Mouse (Mus musculus) testis, adult 2 months (tissue): Measurements from ENCODE around the gene Ankrd54. TPM values are rescaled to one million over a fixed set of nuclear protein-coding genes. Genes with fewer than 3 reads are reported as not detected.

Source experiments
- H3K27ac ChIP-seq: fragments of 200-500 bp; 2 replicates; pipeline ENCODE4 v1.5.1; 2012; ENCODE audit warnings: low read depth, low read length; ENCODE audit not compliant: control insufficient read depth, insufficient read depth
- H3K27me3 ChIP-seq: fragments of 200-500 bp; 2 replicates; pipeline ENCODE4 v1.6.1; 2012; ENCODE audit warnings: mild to moderate bottlenecking, low read length, moderate library complexity; ENCODE audit not compliant: control insufficient read depth, insufficient read depth
- H3K36me3 ChIP-seq: fragments of 200-500 bp; 2 replicates; pipeline ENCODE4 v1.6.1; 2012; ENCODE audit warnings: mild to moderate bottlenecking, low read length; ENCODE audit not compliant: control insufficient read depth, insufficient read depth
- H3K4me1 ChIP-seq: fragments of 200-500 bp; 2 replicates; pipeline ENCODE4 v1.6.1; 2012; ENCODE audit warnings: low read length; ENCODE audit not compliant: control insufficient read depth, insufficient read depth
- H3K4me3 ChIP-seq: fragments of 200-500 bp; 2 replicates; pipeline ENCODE4 v1.5.1; 2012; ENCODE audit warnings: low read depth, mild to moderate bottlenecking, low read length, moderate library complexity, mixed read lengths; ENCODE audit not compliant: control insufficient read depth
- CTCF ChIP-seq: fragments of 200-500 bp; IDR thresholded peaks from 2 replicates; pipeline ENCODE4 v1.5.1; 2012; ENCODE audit warnings: low read depth, mild to moderate bottlenecking, inconsistent platforms, low read length, moderate library complexity; ENCODE audit not compliant: control insufficient read depth, insufficient read depth, insufficient replicate concordance
- POLR2A ChIP-seq: fragments of 200-500 bp; IDR thresholded peaks from 2 replicates; pipeline ENCODE4 v1.6.1; 2012; ENCODE audit warnings: low read depth, mild to moderate bottlenecking, inconsistent platforms, low read length, moderate library complexity; ENCODE audit not compliant: control insufficient read depth
- polyA plus RNA-seq: library from polyadenylated mRNA; depleted of rRNA; stranded (reverse); fragments of >200 nt; gene quantifications from 2 replicates; pipeline ENCODE4 v1.2.3, GENCODE M21; 2012

Gene Ankrd54
- polyA plus RNA-seq, 1 experiment = 292 TPM

- no peak for TF ChIP-seq POLR2A
- no peak for TF ChIP-seq CTCF
- Histone ChIP-seq H3K27me3 (no peaks in the 10 kb centered on the region), H3K27ac (no peak overlapping the region), H3K4me1 (no peaks in the 10 kb centered on the region; the same call in 1 of the 2 replicates), H3K36me3 (no peaks in the 10 kb centered on the region), H3K4me3 (no peak overlapping the region)
These were observed 11.0 kb downstream of the Ankrd54 start for GRCm38 (mm10) chr15:79051461-79052360.

GRCm38 (mm10) chr15:79050964-79051363, 11.7 kb downstream of the Ankrd54 start:
- Histone ChIP-seq H3K4me1 (no peaks in the 10 kb centered on the region; the same call in 1 of the 2 replicates), H3K27me3 (no peaks in the 10 kb centered on the region), H3K4me3 (no peak overlapping the region), H3K36me3 (no peaks in the 10 kb centered on the region), H3K27ac (no peak overlapping the region)
- TF ChIP-seq CTCF = no peak

GRCm38 (mm10) chr15:79050160-79050845, 12.4 kb downstream of the Ankrd54 start:
- Histone ChIP-seq H3K4me1 (no peaks in the 10 kb centered on the region; the same call in 1 of the 2 replicates), H3K27me3 (no peaks in the 10 kb centered on the region), H3K4me3 (no peak overlapping the region), H3K36me3 (no peaks in the 10 kb centered on the region), H3K27ac (no peak overlapping the region)
- TF ChIP-seq CTCF (no peak), POLR2A (no peak)

- no peak overlapping the region for H3K4me3 ChIP-seq
- H3K27ac ChIP-seq = no peak overlapping the region
- H3K4me1 ChIP-seq = no peaks in the 10 kb centered on the region; the same call in 1 of the 2 replicates
These were observed 14.5 kb downstream of the Ankrd54 start for GRCm38 (mm10) chr15:79048186-79048585.

GRCm38 (mm10) chr15:79044837-79045236, 17.9 kb downstream of the Ankrd54 start:
- H3K4me1 ChIP-seq = peaks cover 5% of the 10 kb centered on the region
- no peak overlapping the region for H3K27ac ChIP-seq
- TF ChIP-seq CTCF (no peak), POLR2A (no peak)
- H3K27me3 ChIP-seq = no peaks in the 10 kb centered on the region
- no peak overlapping the region for H3K4me3 ChIP-seq
- H3K36me3 ChIP-seq = no peaks in the 10 kb centered on the region

More at GRCm38 (mm10) chr15:79048186-79048585, 14.5 kb downstream of the Ankrd54 start:
- no peak for TF ChIP-seq POLR2A
- TF ChIP-seq CTCF = no peak
- no peaks in the 10 kb centered on the region for H3K36me3 ChIP-seq
- no peaks in the 10 kb centered on the region for H3K27me3 ChIP-seq

- Histone ChIP-seq H3K27ac (no peak overlapping the region), H3K27me3 (no peaks in the 10 kb centered on the region), H3K36me3 (no peaks in the 10 kb centered on the region), H3K4me1 (peaks cover 5% of the 10 kb centered on the region), H3K4me3 (peak overlapping the region; percentile 72)
- TF ChIP-seq POLR2A = no peak
These were observed 19.8 kb downstream of the Ankrd54 start for GRCm38 (mm10) chr15:79042721-79043491.

- peaks cover 5% of the 10 kb centered on the region for H3K4me1 ChIP-seq
- no peaks in the 10 kb centered on the region for H3K27me3 ChIP-seq
- H3K36me3 ChIP-seq = no peaks in the 10 kb centered on the region
- TF ChIP-seq CTCF (no peak), POLR2A (no peak)
- no peak within 1 kb of the TSS for H3K27ac ChIP-seq
- peak within 1 kb of the TSS; percentile 72 for H3K4me3 ChIP-seq
These were observed 21.1 kb downstream of the Ankrd54 start, which contains the start of gene Galr3 for GRCm38 (mm10) chr15:79041585-79041984. Galr3 (plus strand) TSS chr15:79041885.
